Mouse (Mus musculus) hindbrain, embryonic 10.5 days (tissue): ENCODE measurements around the gene Pcgf5. TPM values are rescaled to one million over a fixed set of nuclear protein-coding genes. Genes with fewer than 3 reads are reported as not detected.
A peak's percentile ranks its signal among the peaks of the same experiment; 100 is the strongest.
"Not testable (repeated sequence)": the region's sequence is repeated elsewhere in the genome, so short reads cannot be mapped to it uniquely, and the experiment has no call there.

Source experiments
- DNase-seq: peaks from one replicate; pipeline ENCODE4 v3.0.0-alpha.2; 2017; ENCODE audit warnings: low spot score
- H3K27ac ChIP-seq: fragments of 300-500 bp; sonication (generic); 2 replicates; pipeline ENCODE4 v1.5.1; 2016; ENCODE audit warnings: mild to moderate bottlenecking, moderate library complexity
- H3K27me3 ChIP-seq: fragments of 300-500 bp; sonication (generic); 2 replicates; pipeline ENCODE4 v1.6.1; 2016; ENCODE audit warnings: mild to moderate bottlenecking; ENCODE audit not compliant: poor library complexity, insufficient read depth, severe bottlenecking
- H3K36me3 ChIP-seq: fragments of 300-500 bp; sonication (generic); 2 replicates; pipeline ENCODE4 v1.6.1; 2016; ENCODE audit warnings: mild to moderate bottlenecking, moderate library complexity
- H3K4me1 ChIP-seq: fragments of 300-500 bp; sonication (generic); replicated peaks from 2 replicates; pipeline ENCODE4 v1.6.1; 2016; ENCODE audit warnings: mild to moderate bottlenecking
- H3K4me3 ChIP-seq: fragments of 300-500 bp; sonication (generic); 2 replicates; pipeline ENCODE4 v1.5.1; 2016; ENCODE audit warnings: mild to moderate bottlenecking, moderate library complexity
- H3K9me3 ChIP-seq: fragments of 300-500 bp; sonication (generic); 2 replicates; pipeline ENCODE4 v1.6.1; 2016; ENCODE audit warnings: mild to moderate bottlenecking, moderate library complexity
- WGBS: fragments of 180-500 bp; shearing (Covaris S2); methylation state at CpG from one replicate; pipeline ENCODE4 v1.1.7; 2016; 5-methylcytosine and 5-hydroxymethylcytosine counted together
- polyA plus RNA-seq: library from polyadenylated mRNA; unstranded; fragments of >200 nt; fragmentation: Nextera tagmentation; extraction: Ambion mirVana; gene quantifications from 2 replicates; pipeline ENCODE4 v1.2.1, GENCODE M21; 2016

Gene Pcgf5
- polyA plus RNA-seq, 1 experiment from 2014 or later, result 11.8 TPM

- no peaks in the 10 kb centered on the region for H3K36me3 ChIP-seq
- WGBS, result 68% methylated on average over 10 of the region's 10 CpGs
- no peak overlapping the region for H3K27ac ChIP-seq
- DNase-seq, result no peak
- no peaks in the 10 kb centered on the region for H3K9me3 ChIP-seq
- H3K4me3 ChIP-seq, result no peak overlapping the region
- H3K27me3 ChIP-seq, result peaks cover 29% of the 10 kb centered on the region
- H3K4me1 ChIP-seq, result peaks cover 15% of the 10 kb centered on the region
These were observed 60.4 kb downstream of the Pcgf5 start for GRCm38 (mm10) chr19:36408352-36409100.

- H3K27me3 ChIP-seq, result peaks cover 29% of the 10 kb centered on the region
- peaks cover 15% of the 10 kb centered on the region for H3K4me1 ChIP-seq
- H3K4me3 ChIP-seq, result peak overlapping the region; percentile 71
- DNase-seq, result peak; percentile 92
- no peaks in the 10 kb centered on the region for H3K9me3 ChIP-seq
- H3K27ac ChIP-seq, result peak overlapping the region; percentile 87
- H3K36me3 ChIP-seq, result no peaks in the 10 kb centered on the region
- WGBS, result under 1% methylated on average over 49 of the region's 53 CpGs
These were observed 61.3 kb downstream of the Pcgf5 start for GRCm38 (mm10) chr19:36409280-36409860.

- peak; percentile 44 for DNase-seq
- Histone ChIP-seq H3K36me3 (no peaks in the 10 kb centered on the region), H3K4me3 (peak overlapping the region; percentile 71), H3K9me3 (no peaks in the 10 kb centered on the region), H3K27ac (peak overlapping the region; percentile 87), H3K4me1 (peaks cover 15% of the 10 kb centered on the region), H3K27me3 (peaks cover 29% of the 10 kb centered on the region)
- 2% methylated on average over 82 of the region's 82 CpGs for WGBS
These were observed 61.8 kb downstream of the Pcgf5 start for GRCm38 (mm10) chr19:36409861-36410392.

- no peaks in the 10 kb centered on the region for H3K4me1 ChIP-seq
- no peak overlapping the region for H3K4me3 ChIP-seq
- no peak overlapping the region for H3K27ac ChIP-seq
- no peak for DNase-seq
- H3K27me3 ChIP-seq, result no peaks in the 10 kb centered on the region
- H3K9me3 ChIP-seq, result no peaks in the 10 kb centered on the region
- no peaks in the 10 kb centered on the region for H3K36me3 ChIP-seq
These were observed 71.8 kb downstream of the Pcgf5 start for GRCm38 (mm10) chr19:36419885-36420284.

- WGBS, result 94% methylated on average over 7 of the region's 7 CpGs
- DNase-seq, result no peak
- Histone ChIP-seq H3K36me3 (no peaks in the 10 kb centered on the region), H3K4me1 (no peaks in the 10 kb centered on the region), H3K27ac (no peak overlapping the region), H3K27me3 (no peaks in the 10 kb centered on the region), H3K4me3 (no peak overlapping the region), H3K9me3 (no peaks in the 10 kb centered on the region)
These were observed 79.2 kb downstream of the Pcgf5 start for GRCm38 (mm10) chr19:36427195-36427876.

GRCm38 (mm10) chr19:36428116-36428515, 80.0 kb downstream of the Pcgf5 start:
- Histone ChIP-seq H3K36me3 (no peaks in the 10 kb centered on the region), H3K9me3 (no peaks in the 10 kb centered on the region), H3K27ac (no peak overlapping the region), H3K27me3 (no peaks in the 10 kb centered on the region), H3K4me1 (no peaks in the 10 kb centered on the region), H3K4me3 (no peak overlapping the region)
- no peak for DNase-seq
- WGBS, result 84% methylated on average over 4 of the region's 4 CpGs

- Histone ChIP-seq H3K4me1 (no peaks in the 10 kb centered on the region), H3K27ac (no peak overlapping the region), H3K9me3 (no peaks in the 10 kb centered on the region), H3K36me3 (no peaks in the 10 kb centered on the region), H3K4me3 (no peak overlapping the region), H3K27me3 (no peaks in the 10 kb centered on the region)
- WGBS, result 93% methylated on average over 1 of the region's 1 CpGs
- no peak for DNase-seq
These were observed 81.2 kb downstream of the Pcgf5 start for GRCm38 (mm10) chr19:36429354-36429753.

GRCm38 (mm10) chr19:36433161-36433560, 85.1 kb downstream of the Pcgf5 start:
- no peak for DNase-seq
- H3K4me1 ChIP-seq, result no peaks in the 10 kb centered on the region
- 87% methylated on average over 3 of the region's 3 CpGs for WGBS

GRCm38 (mm10) chr19:36439894-36440714, 92.0 kb downstream of the Pcgf5 start:
- Histone ChIP-seq H3K27ac (no peak overlapping the region), H3K4me1 (no peaks in the 10 kb centered on the region), H3K4me3 (no peak overlapping the region), H3K36me3 (no peaks in the 10 kb centered on the region), H3K9me3 (no peaks in the 10 kb centered on the region), H3K27me3 (no peaks in the 10 kb centered on the region)
- DNase-seq, result peak; percentile 29
- 54% methylated on average over 9 of the region's 9 CpGs for WGBS

More at GRCm38 (mm10) chr19:36433161-36433560, 85.1 kb downstream of the Pcgf5 start:
- Histone ChIP-seq H3K4me3 (no peak overlapping the region), H3K27ac (no peak overlapping the region), H3K27me3 (no peaks in the 10 kb centered on the region), H3K36me3 (no peaks in the 10 kb centered on the region), H3K9me3 (no peaks in the 10 kb centered on the region)

- no peak overlapping the region for H3K27ac ChIP-seq
- H3K36me3 ChIP-seq, result no peaks in the 10 kb centered on the region
- no peak for DNase-seq
- 87% methylated on average over 3 of the region's 3 CpGs for WGBS
- H3K9me3 ChIP-seq, result no peaks in the 10 kb centered on the region
- H3K4me3 ChIP-seq, result no peak overlapping the region
- H3K4me1 ChIP-seq, result peaks cover 18% of the 10 kb centered on the region
- no peaks in the 10 kb centered on the region for H3K27me3 ChIP-seq
These were observed 103.0 kb downstream of the Pcgf5 start for GRCm38 (mm10) chr19:36450997-36451608.

GRCm38 (mm10) chr19:36451731-36452130, 103.6 kb downstream of the Pcgf5 start:
- no peaks in the 10 kb centered on the region for H3K9me3 ChIP-seq
- H3K4me1 ChIP-seq, result peaks cover 18% of the 10 kb centered on the region
- H3K4me3 ChIP-seq, result no peak overlapping the region
- H3K27me3 ChIP-seq, result no peaks in the 10 kb centered on the region
- H3K27ac ChIP-seq, result no peak overlapping the region
- WGBS, result 61% methylated on average over 5 of the region's 5 CpGs
- H3K36me3 ChIP-seq, result no peaks in the 10 kb centered on the region
- DNase-seq, result no peak

- peaks cover 18% of the 10 kb centered on the region for H3K4me1 ChIP-seq
- not testable (repeated sequence) for H3K4me3 ChIP-seq, DNase-seq, H3K9me3 ChIP-seq, H3K27ac ChIP-seq, H3K36me3 ChIP-seq, H3K27me3 ChIP-seq
- 70% methylated on average over 3 of the region's 3 CpGs for WGBS
These were observed 104.1 kb downstream of the Pcgf5 start for GRCm38 (mm10) chr19:36452210-36452609.
